Mouse (Mus musculus): ENCODE data around the gene Mavs.

Mavs gene

DNA sequence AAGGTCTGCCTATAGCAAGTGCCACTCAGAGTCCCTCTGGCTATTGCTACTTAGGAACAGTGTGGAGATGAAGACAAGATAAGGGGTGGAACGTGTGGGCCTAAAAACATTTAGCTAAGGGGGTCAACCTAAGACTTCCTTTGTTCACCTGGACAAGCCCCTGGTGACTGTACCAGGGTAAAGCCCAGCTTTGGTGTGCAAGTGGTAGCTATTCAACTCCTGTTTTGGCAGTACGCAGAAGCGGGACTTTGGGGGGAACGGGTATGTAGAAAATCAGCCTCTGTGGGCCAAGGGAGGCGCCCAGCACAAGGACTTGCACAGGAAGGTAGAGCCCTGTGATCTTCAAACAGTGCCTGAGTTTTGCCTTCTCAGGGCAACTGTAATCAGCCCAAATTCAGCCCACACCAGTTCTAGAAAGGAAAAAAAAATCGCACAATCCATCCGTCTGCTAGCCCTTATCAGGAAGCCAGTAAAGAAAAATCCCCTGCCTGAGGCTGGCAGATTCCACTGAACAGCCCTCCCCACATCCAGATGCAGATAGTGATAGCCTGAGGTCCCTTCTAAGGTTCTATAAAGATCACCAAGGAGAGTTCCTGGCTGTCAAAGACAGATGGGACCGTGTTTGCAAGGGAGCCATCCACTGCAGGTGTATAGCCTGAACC, 28.2 kb upstream of the Mavs start:
- no peak for TF ChIP-seq GATA4 (IDR thresholded peaks at IDR 0.05; ENCODE audit: insufficient replicate concordance, low read length)

DNA sequence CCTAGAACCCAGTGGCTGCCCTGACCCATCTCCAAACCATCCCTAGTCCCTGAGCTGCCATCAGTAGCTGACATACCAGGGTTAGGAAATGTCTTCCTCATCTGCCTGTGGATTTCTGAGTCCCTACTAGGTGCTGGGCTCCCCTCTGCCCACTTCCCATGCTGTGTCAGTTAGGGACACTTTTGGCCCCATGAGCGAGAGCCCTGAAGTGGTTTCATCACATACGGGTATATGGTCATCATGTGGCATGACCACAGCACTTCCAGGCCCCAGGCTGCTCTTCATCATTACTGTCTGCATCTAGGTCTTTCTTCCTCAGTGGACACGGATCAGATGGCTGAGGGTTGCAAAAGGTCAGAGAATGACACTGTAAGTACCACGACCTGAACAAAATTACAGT, 27.1 kb upstream of the Mavs start, which contains the start of gene Ap5s1:
Ap5s1 (plus strand) TSS at position 301 of the 400 bp plus-strand sequence.
- TF ChIP-seq GATA4 (IDR thresholded peaks at IDR 0.05; ENCODE audit: insufficient replicate concordance, low read length) = no peak

DNA sequence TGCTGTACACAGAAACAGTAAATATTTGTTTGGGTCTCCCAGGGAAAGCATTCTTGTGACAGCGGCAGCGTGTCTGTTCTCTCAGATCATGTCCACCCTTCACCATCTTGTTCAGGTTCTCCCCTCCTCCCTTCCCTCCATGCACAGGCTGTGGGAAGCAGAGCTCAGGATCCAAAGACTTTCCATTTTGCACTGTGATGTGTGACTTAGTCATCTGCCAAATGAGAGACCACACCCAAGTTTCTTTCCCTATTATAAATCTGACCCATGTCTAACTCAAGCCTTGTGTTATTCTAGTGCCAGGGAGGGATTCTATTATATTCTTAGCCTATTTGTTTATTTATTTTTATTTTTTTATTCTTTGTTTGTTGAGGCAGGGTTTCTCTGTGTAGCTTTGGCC, 25.5 kb upstream of the Mavs start:
- TF ChIP-seq GATA4 (IDR thresholded peaks at IDR 0.05; ENCODE audit: insufficient replicate concordance, low read length) = no peak

DNA sequence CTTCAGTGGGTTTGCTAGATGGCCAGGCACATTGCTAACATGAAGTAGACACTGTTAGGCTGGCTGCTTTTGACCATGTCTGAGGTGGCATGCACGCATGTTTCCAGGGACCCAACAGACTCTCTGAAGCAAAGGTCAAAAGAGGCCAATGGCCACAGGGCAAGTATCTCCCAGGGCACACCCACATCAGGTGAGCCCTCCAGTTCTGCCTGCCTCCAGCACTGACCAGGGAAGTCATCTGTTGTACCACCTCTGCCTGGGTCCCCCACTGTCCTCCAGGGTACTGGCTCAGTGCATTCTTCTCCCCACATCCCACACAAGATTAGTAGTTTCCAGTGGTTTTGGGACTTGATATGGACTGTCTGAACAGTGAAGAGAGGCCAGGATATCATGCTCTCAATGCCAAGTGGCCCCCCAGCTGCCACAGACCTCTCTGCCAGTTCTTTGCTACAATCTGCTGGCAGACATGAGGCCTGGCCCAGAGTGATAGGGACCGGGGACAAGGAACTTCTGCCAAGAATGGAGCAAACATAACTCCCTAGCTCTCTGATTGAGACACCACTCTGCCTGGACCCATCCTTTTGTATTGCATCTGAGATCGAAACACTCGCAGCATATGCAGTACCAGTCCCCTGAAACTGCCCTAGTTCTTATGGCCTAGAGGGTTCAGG, 24.6 kb upstream of the Mavs start:
- no peak for TF ChIP-seq GATA4 (IDR thresholded peaks at IDR 0.05; ENCODE audit: insufficient replicate concordance, low read length)

DNA sequence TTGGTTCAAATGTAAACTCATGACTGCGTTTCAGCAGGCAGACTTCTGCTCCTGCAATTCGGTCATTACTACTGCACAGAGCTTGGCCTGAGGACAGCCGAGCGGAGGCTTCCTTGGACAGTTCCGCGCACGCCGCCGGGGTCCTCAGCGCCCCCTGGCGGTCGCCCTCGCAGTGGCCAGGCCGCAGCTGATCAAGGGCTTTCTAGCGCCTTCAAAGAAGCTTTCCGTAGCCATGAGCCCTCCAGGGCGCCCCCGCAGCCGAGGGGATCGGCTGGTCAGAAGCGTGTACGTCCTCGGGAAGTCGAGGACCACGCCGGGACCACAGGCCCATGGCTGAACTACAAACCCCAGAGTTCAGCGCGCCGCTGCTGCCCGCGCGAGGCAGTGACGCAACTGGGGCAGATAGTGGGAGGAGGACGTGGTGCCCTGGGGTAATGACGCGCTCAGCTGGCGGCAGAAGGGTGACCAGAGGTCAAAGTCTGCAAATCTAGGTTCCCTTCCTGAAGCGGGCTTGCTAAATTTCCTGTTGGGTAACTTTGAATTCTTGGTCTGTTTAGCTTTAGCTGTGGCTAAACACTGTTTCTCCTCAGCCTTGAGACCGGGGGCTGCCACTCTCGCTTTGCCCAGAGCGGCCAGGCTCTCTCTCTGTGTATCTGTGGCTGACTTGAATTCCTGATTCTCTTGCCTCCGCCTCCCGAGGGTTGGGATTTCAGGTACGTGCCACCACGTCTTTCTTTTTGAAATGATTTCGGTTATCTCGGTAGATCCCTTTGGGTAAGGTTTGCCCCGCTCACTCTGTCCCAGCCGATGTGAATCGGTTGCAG, 23.7 kb upstream of the Mavs start:
- TF ChIP-seq GATA4 (IDR thresholded peaks at IDR 0.05; ENCODE audit: insufficient replicate concordance, low read length) = peak; percentile 99; the same call in 1 of the 2 replicates

DNA sequence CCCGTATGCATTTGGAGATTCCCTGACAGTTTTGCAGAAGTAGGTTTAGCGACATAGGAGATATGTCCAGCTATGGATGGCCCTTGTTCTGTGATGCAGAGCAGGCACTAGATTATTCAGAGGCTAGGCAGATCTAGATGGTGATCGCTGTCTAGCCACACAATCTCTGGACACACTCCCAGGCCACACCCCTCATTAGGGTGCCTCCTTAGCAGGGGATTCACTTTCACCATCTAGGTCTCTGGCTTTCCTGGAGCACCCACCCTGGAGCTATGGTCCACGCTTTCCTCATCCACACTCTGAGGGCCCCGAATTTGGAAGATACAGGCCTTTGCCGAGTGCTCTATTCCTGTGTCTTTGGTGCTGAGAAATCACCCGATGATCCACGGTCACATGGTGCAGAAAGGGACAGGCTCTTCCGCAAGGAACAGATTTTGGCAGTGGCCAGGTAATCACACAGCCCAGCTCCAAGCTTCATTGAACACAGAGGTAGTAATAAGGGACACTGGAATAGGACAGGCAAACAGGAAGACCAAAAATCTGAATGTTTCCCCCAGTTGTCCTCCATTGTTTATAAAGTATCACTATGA, 22.7 kb upstream of the Mavs start:
- no peak for TF ChIP-seq GATA4 (IDR thresholded peaks at IDR 0.05; ENCODE audit: insufficient replicate concordance, low read length)

DNA sequence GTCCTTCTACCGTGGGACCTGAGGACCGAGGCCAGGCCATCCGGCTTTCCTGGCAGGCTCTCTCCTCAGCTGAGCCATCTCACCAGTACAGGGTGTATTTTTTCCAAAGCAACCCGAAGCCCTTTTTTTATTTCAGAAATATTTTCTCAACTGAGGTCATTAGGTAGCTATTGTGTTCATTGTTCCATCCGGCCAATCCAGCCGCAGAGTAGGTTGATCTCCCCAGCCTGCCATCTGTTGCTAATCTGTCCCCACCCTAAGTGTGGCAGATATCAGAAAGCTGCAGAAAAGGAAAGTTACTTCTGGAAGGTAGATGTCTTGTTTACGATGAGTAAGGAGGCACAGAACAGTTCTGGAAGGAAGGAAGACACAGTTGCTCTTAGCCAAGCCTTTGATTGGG, 20.1 kb upstream of the Mavs start:
- no peak for TF ChIP-seq GATA4 (IDR thresholded peaks at IDR 0.05; ENCODE audit: insufficient replicate concordance, low read length)

DNA sequence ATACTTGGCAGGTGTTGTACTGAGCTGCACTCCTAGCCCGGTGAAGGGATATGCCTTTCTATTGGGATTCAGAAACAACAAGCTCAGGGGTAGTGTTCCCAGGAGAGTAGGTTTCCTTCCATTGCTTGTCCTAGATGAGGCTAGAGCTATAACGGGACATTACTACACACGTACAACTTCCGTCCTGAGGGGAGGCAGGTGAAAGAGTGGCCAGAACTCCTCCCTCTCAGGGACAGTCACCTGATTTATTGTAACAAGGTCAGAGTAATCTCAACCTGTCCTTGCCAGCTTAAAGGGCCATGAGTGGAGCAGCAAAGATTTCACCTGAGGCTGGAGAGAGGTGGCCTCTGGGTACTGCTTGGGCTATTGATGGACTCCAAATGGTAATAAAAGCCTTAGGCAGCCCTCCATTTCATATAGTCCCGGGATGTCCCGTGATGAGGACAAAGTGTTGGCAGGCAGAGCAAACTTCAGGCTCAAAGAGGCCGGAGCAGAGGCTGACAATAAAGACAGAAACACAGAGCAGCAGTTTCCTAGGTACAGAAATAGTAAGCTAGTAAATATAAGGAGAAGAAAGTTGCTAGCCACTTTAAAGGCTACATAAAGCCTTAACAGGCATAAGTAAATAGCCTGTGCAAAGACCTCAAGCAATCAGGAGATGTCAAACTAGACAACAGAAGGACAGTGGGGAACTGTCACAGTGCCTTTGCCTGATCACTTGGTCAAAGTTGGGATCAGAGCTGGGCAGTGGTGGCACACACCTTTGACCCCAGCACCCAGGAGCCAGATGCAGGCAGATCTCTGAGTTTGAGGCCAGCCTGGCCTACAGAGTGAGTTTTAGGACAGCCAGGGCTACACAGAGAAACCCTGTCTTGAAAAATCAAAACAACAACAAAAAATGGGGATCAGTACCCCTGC, 17.7 kb upstream of the Mavs start:
- TF ChIP-seq GATA4 (IDR thresholded peaks at IDR 0.05; ENCODE audit: insufficient replicate concordance, low read length) = no peak

DNA sequence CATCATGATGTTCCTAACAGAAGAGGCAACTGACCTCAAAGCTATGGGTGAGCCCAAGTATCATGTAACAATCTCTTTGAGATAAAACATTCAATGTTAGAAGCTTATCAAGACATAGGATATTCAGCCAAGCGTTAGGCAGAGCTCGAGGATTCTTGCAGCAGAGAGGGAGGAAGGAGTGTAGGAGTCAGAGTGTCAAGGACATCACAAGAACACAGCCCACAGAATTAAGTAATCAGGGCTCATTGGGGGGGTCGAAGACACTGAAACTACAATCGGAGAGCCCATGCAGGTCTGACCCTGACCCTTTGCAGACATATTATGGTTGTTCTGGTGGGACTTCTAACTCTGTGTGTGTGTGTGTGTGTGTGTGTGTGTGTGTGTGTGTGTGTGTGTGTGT, 13.8 kb upstream of the Mavs start:
- TF ChIP-seq GATA4 (IDR thresholded peaks at IDR 0.05; ENCODE audit: insufficient replicate concordance, low read length) = no peak

DNA sequence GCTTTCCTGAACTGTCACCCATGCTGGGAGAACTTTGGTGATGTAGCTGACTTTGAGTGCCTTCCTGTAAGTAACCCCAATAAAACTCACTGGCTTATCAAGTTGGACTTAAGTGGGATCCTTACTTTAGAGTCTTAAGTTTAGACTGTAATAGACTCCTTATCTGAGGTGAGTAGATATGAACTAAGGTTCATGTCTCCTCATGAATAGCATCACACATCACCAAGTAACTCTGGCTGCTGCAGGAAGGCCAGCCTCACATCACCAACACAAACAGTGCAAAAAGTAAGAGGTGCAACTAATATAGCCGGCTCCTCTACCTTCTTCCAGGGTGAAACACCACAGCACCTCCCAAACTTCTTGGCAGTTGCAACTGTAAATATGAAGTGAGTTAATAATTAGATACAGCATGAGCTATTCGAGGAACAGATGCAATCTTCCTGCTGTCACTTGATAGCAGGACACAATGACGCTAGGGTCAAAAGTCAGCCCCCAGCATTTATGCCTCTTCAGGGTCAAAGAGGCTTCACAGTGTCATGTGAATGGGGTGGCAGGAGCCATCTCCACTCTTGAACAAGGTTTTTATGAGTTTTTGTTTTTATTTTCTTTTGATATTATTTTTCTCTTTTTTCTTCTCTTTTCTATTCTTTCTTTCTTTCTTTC, 11.9 kb upstream of the Mavs start:
- no peak for TF ChIP-seq GATA4 (IDR thresholded peaks at IDR 0.05; ENCODE audit: insufficient replicate concordance, low read length)

DNA sequence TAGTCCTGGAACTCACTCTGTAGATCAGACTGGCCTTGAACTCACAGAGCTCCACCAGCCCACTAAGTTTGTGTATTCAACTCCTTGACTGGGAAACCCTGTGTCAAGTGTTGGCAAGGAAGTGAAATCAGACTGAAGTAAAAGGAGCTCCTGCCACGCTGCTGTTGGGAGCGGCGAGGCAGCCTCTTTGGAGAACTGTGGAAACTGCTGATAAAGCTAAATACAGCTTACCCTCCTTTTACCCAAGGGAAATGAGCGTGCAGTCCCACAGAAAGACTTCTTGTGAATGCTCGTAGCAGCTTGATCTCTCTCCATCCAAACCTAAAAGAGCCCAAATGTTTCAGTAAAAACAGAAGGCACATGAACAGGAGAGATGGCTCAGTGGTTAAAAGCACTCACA, 11.3 kb upstream of the Mavs start:
- no peak for TF ChIP-seq GATA4 (IDR thresholded peaks at IDR 0.05; ENCODE audit: insufficient replicate concordance, low read length)

DNA sequence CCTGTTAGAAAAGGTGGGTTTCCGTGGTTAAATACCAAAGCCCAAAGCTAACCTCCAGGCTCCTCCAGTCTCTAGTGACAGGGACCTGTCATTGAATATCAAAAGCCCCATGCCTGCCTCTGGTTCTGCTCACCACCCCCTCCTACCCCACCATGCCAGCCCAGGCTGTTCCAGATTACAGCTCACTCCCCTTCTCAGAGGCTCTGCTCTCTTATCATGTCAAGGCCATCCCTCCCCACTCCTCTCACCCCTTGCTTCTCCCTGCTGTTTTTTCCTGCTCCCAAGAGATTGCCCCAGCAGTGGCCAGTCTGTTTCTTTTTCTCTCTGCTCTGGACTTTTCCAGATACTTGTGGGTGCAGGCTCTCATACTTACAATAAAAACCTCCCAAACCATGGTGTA, 10.3 kb upstream of the Mavs start:
- no peak for TF ChIP-seq GATA4 (IDR thresholded peaks at IDR 0.05; ENCODE audit: insufficient replicate concordance, low read length)

DNA sequence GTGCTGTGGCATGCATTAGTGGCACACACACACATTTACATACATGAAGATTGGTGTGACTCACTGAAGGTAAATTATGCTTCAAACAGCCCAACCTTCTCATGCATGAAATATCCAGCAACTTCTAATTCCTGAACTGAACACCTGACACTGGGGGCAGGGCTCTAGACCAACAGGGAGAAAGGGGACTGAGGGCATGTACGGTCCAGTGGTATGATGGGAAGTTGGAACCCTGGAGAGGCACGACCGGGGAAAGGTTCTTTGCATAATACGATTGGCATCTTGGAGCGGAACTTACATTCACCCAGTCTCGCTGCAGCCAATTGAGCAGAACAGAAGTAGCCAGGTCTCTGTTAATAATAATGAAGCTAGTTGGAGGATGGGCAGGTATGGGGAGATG, 8.7 kb upstream of the Mavs start:
- TF ChIP-seq GATA4 (IDR thresholded peaks at IDR 0.05; ENCODE audit: insufficient replicate concordance, low read length) = no peak

DNA sequence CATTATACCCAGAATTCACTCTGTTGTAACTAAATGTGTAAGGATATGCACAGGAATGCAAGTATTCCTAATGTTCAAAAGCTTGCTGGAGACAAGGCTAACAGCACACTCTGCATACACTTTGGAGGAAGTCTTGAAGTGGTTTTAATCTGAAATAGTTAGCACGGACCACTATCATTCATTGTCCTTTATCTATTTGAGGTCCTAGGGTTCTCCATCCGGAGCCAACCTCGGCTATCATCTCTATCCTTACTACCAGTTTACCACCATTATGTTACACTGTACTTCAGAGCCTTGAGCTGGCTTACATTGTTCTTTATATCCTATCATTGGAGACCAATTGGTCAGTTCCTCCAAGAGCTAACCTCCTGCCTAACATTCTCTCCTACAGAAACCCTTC, 6.6 kb upstream of the Mavs start:
- TF ChIP-seq GATA4 (IDR thresholded peaks at IDR 0.05; ENCODE audit: insufficient replicate concordance, low read length) = no peak
